Mouse (Mus musculus): ENCODE results near the gene Acat2. TPM values are rescaled to one million over a fixed set of nuclear protein-coding genes. Genes with fewer than 3 reads are reported as not detected.
"Not testable (repeated sequence)": the region's sequence is repeated elsewhere in the genome, so short reads cannot be mapped to it uniquely, and the experiment has no call there.

Gene Acat2
- polyA plus RNA-seq, 2 experiments: 67.4 to 110 TPM

DNA sequence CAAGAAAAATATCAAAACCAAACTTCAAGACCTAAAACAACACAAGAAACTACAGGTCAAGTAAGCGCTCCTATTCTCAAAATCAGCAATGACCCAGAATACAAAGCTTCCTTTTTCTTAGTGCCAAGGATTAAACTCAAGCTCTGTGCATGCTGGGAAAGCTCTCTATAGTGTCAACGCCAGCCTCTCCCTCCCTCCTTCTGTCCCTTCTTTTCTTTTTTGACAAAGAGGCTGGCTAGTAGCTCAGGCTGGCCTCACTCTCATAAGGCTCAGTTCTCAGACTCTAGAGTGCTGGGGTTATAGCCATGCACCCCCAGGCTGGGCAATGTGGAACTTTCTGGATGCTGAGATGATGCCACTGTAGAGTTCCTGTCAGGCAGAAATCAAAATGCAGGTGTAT is 22.5 kb downstream of the Acat2 start:
- Histone ChIP-seq H3K4me1 (ENCODE audit: control insufficient read depth, insufficient read depth, low read length) (0 out of 2 replicates have a peak, but pooled peaks cover 3% of the 10 kb centered on the region), H3K36me3 (ENCODE audit: control insufficient read depth, insufficient read depth, low read length) (peaks cover 7% of the 10 kb centered on the region), H3K4me2 (replicated peaks; ENCODE audit: low read depth, low read length, severe bottlenecking) (no peak overlapping the region), H3K9ac (ENCODE audit: low read depth, low read length, severe bottlenecking) (no peak overlapping the region), H3K4me3 (replicated peaks; ENCODE audit: low read length) (no peak overlapping the region), H3K27ac (replicated peaks; ENCODE audit: low read depth, low read length) (no peak overlapping the region), H3K9me3 (ENCODE audit: control insufficient read depth, low read length) (no peaks in the 10 kb centered on the region), H3K27me3 (ENCODE audit: control insufficient read depth, insufficient read depth, low read length) (no peaks in the 10 kb centered on the region)
- TF ChIP-seq POLR2A (IDR thresholded peaks at IDR 0.05; ENCODE audit: borderline replicate concordance, extremely low read depth, insufficient read depth, insufficient read length): no peak
- ATAC-seq (ENCODE audit: low FRiP score, low read depth) (no peak), DNase-seq (ENCODE audit: low spot score) (no peak)
- WGBS: 52% methylated on average over 2 of the region's 2 CpGs

DNA sequence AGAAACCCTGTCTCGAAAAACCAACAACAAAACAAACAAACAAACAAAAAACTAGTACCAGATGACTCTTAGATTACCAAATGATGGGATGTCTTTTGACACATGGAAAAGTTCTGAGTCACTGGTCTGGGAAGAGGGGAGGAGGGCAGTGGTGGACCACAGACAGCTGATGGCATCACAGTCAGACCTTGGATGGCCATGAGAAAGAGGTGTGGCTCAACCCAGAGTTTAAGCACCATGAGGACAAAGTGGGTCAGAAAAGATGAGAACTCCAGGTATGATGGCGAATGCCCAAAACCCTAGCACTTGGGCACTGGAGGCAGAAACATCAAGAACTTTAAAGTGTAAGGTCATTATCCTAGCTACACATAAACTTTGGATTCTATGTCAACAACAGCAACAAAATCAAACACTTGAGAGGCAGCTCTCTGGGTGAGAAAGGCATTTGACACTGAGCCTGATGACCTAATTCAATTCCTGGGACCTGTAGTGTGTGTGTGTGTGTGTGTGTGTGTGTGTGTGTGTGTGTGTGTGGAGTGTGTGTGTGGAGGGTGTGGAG is 23.1 kb downstream of the Acat2 start:
- H3K9me3 ChIP-seq (ENCODE audit: control insufficient read depth, low read length): no peaks in the 10 kb centered on the region
- no peak for TF ChIP-seq POLR2A (IDR thresholded peaks at IDR 0.05; ENCODE audit: borderline replicate concordance, extremely low read depth, insufficient read depth, insufficient read length)
- 0 out of 2 replicates have a peak, but pooled peaks cover 3% of the 10 kb centered on the region for H3K4me1 ChIP-seq (ENCODE audit: control insufficient read depth, insufficient read depth, low read length)
- H3K9ac ChIP-seq (ENCODE audit: low read depth, low read length, severe bottlenecking): no peak overlapping the region
- no peak overlapping the region for H3K4me3 ChIP-seq (replicated peaks; ENCODE audit: low read length)
- H3K27me3 ChIP-seq (ENCODE audit: control insufficient read depth, insufficient read depth, low read length): no peaks in the 10 kb centered on the region
- H3K27ac ChIP-seq (replicated peaks; ENCODE audit: low read depth, low read length): no peak overlapping the region
- H3K36me3 ChIP-seq (ENCODE audit: control insufficient read depth, insufficient read depth, low read length): peaks cover 2% of the 10 kb centered on the region; the same call in 1 of the 2 replicates
- no peak for ATAC-seq (ENCODE audit: low FRiP score, low read depth)
- no peak overlapping the region for H3K4me2 ChIP-seq (replicated peaks; ENCODE audit: low read depth, low read length, severe bottlenecking)
- 77% methylated on average over 2 of the region's 2 CpGs for WGBS
- DNase-seq (ENCODE audit: low spot score): no peak

DNA sequence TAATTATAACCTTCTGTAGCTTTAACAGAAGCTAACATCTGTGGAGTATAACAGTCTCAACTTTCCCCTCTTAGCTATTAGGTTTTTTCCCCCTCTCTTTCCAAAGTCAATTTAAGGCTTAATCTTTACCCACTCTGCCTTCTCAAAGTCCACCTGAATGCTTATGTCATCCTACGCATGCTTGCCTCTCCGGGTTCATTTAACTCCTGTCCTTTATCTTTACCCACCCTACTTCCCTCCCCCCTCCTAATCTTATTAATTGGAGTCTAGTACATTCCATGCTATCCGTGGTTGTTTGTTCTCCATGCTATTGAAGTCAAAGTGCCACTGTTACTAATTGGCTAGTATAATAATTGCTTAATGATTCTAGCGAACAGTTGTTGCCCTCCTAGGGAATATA is 24.8 kb downstream of the Acat2 start:
- WGBS: 51% methylated on average over 4 of the region's 4 CpGs

DNA sequence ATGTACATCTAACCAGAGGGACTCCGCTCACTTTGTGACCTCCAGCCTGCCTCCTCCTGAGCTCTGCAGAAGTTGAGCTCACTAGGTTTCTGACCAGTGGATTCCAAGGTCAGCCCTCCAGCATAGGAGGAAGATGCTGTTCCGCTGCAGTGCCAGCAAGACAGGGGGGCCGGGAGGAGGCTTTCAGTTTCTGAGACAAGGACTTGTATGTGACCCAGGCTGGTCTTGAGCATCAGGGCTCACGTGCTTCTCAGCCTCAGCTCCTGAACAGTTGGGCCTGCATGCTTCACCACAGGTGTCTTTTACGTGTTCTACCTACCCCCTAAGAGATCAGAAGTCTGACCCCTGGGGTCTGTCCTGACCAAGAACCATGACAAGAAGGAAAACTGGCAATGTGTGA is 29.0 kb downstream of the Acat2 start:
- WGBS: 86% methylated on average over 5 of the region's 5 CpGs
- H3K4me2 ChIP-seq (replicated peaks; ENCODE audit: low read depth, low read length, severe bottlenecking); H3K9me3 ChIP-seq (ENCODE audit: control insufficient read depth, low read length); H3K27ac ChIP-seq (replicated peaks; ENCODE audit: low read depth, low read length); ATAC-seq (ENCODE audit: low FRiP score, low read depth); H3K36me3 ChIP-seq (ENCODE audit: control insufficient read depth, insufficient read depth, low read length); H3K9ac ChIP-seq (ENCODE audit: low read depth, low read length, severe bottlenecking); H3K4me1 ChIP-seq (ENCODE audit: control insufficient read depth, insufficient read depth, low read length); H3K4me3 ChIP-seq (replicated peaks; ENCODE audit: low read length); H3K27me3 ChIP-seq (ENCODE audit: control insufficient read depth, insufficient read depth, low read length); DNase-seq (ENCODE audit: low spot score): not testable (repeated sequence)

More for the DNA sequence above, 24.8 kb downstream of the Acat2 start:
- H3K36me3 ChIP-seq (ENCODE audit: control insufficient read depth, insufficient read depth, low read length): no peaks in the 10 kb centered on the region
- H3K9ac ChIP-seq (ENCODE audit: low read depth, low read length, severe bottlenecking): no peak overlapping the region
- no peak for DNase-seq (ENCODE audit: low spot score)
- no peak for TF ChIP-seq POLR2A (IDR thresholded peaks at IDR 0.05; ENCODE audit: borderline replicate concordance, extremely low read depth, insufficient read depth, insufficient read length)
- H3K27ac ChIP-seq (replicated peaks; ENCODE audit: low read depth, low read length): no peak overlapping the region
- no peak overlapping the region for H3K4me2 ChIP-seq (replicated peaks; ENCODE audit: low read depth, low read length, severe bottlenecking)
- no peaks in the 10 kb centered on the region for H3K9me3 ChIP-seq (ENCODE audit: control insufficient read depth, low read length)
- no peak overlapping the region for H3K4me3 ChIP-seq (replicated peaks; ENCODE audit: low read length)
- no peak for ATAC-seq (ENCODE audit: low FRiP score, low read depth)
- H3K4me1 ChIP-seq (ENCODE audit: control insufficient read depth, insufficient read depth, low read length): 0 out of 2 replicates have a peak, but pooled peaks cover 3% of the 10 kb centered on the region
- no peaks in the 10 kb centered on the region for H3K27me3 ChIP-seq (ENCODE audit: control insufficient read depth, insufficient read depth, low read length)

DNA sequence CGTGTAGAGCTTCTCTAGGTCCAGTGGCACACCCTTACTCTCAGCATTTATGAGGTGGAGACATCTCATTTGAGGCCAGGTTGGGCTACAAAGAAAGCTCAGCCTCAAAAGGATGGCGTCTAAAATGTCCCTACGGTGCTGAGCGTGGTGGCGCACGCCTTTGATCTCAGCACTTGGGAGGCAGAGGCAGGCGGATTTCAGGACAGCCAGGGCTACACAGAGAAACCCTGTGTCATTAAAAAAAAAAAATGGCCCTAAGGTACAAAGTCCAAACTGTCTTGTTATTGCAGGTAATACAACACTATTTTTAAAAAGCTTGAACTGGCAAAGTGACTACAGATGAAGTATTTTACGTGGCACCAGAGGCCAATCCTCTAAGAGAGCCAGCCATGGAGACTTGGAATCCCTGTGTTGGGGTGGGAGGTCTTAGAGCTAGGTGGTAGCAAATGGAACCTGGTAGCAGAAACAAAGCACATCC is 34.8 kb downstream of the Acat2 start:
- ATAC-seq (ENCODE audit: low FRiP score, low read depth) (no peak), DNase-seq (ENCODE audit: low spot score) (no peak)
- no peaks in the 10 kb centered on the region for H3K27me3 ChIP-seq (ENCODE audit: control insufficient read depth, insufficient read depth, low read length)
- no peak overlapping the region for H3K27ac ChIP-seq (replicated peaks; ENCODE audit: low read depth, low read length)
- TF ChIP-seq POLR2A (IDR thresholded peaks at IDR 0.05; ENCODE audit: borderline replicate concordance, extremely low read depth, insufficient read depth, insufficient read length): no peak
- H3K36me3 ChIP-seq (ENCODE audit: control insufficient read depth, insufficient read depth, low read length): peaks cover 56% of the 10 kb centered on the region
- H3K4me3 ChIP-seq (replicated peaks; ENCODE audit: low read length): no peak overlapping the region
- H3K4me2 ChIP-seq (replicated peaks; ENCODE audit: low read depth, low read length, severe bottlenecking): no peak overlapping the region
- H3K4me1 ChIP-seq (ENCODE audit: control insufficient read depth, insufficient read depth, low read length): no peaks in the 10 kb centered on the region
- no peaks in the 10 kb centered on the region for H3K9me3 ChIP-seq (ENCODE audit: control insufficient read depth, low read length)
- no peak overlapping the region for H3K9ac ChIP-seq (ENCODE audit: low read depth, low read length, severe bottlenecking)
- 83% methylated on average over 8 of the region's 8 CpGs for WGBS
